Mouse (Mus musculus): ENCODE data around the gene Qk. TPM values are rescaled to one million over a fixed set of nuclear protein-coding genes. Genes with fewer than 3 reads are reported as not detected.

Qk gene
- polyA plus RNA-seq, 1 experiment from 2014 or later: 59.4 TPM

DNA sequence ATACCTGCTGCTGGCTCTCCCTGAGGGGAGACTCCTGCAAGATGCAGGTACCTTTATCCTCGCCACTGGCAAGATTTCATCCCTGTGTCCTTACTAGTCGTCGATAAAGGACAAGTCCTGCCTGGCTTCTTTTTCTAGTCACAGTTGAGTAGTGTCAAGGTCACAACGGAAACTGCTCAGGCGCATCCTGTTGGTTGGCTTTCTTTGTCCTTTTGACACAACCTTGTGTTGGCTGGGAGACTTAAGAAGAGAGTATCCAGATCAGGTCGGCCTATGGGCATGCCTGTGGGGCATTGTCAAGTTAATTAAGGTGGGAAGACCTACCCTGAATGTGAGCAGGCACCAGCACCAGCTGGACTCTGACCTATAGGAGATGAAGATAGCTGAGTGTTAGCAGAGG lies 36.6 kb upstream of the Qk start:
- DNase-seq (ENCODE audit: low spot score) (no peak), ATAC-seq (ENCODE audit: low FRiP score) (no peak)
- Histone ChIP-seq H3K36me3 (replicated peaks; ENCODE audit: control insufficient read depth, insufficient read depth) (no peaks in the 10 kb centered on the region), H3K9me3 (ENCODE audit: control insufficient read depth, low read length) (no peaks in the 10 kb centered on the region), H3K4me3 (replicated peaks; ENCODE audit: low read length) (no peak overlapping the region), H3K4me2 (replicated peaks) (no peak overlapping the region), H3K4me1 (replicated peaks; ENCODE audit: control insufficient read depth, insufficient read depth, low read length) (peaks cover 4% of the 10 kb centered on the region; the same call in 1 of the 2 replicates), H3K27me3 (ENCODE audit: control insufficient read depth, insufficient read depth, low read length) (no peaks in the 10 kb centered on the region), H3K9ac (no peak overlapping the region), H3K27ac (no peak overlapping the region)
- WGBS: 58% methylated on average over 6 of the region's 6 CpGs

DNA sequence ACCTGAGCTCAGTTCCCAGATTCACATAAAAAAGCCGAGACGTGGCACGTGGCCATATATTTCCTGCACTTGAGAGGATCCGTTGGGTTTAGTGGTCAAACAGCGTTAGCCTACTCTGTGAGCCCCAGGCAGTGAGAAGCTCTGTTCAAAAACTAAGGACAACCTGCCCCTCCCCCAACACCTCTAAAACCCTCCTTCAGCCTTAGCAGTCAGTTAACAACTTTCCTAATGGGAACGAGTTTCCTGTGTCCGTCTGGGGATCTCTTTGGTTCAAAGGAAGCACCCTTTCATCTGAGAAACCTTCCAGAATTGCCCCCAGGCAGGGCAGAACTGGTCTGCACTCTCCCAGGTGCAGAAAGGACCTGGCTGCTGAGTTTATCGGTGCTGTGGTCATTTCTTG lies 36.1 kb upstream of the Qk start:
- Histone ChIP-seq H3K4me2 (replicated peaks) (no peak overlapping the region), H3K4me1 (replicated peaks; ENCODE audit: control insufficient read depth, insufficient read depth, low read length) (peaks cover 4% of the 10 kb centered on the region; the same call in 1 of the 2 replicates), H3K27me3 (ENCODE audit: control insufficient read depth, insufficient read depth, low read length) (no peaks in the 10 kb centered on the region), H3K27ac (no peak overlapping the region), H3K4me3 (replicated peaks; ENCODE audit: low read length) (no peak overlapping the region), H3K9me3 (ENCODE audit: control insufficient read depth, low read length) (no peaks in the 10 kb centered on the region), H3K36me3 (replicated peaks; ENCODE audit: control insufficient read depth, insufficient read depth) (no peaks in the 10 kb centered on the region), H3K9ac (no peak overlapping the region)
- 57% methylated on average over 8 of the region's 8 CpGs for WGBS
- no peak for DNase-seq (ENCODE audit: low spot score)
- no peak for ATAC-seq (ENCODE audit: low FRiP score)

DNA sequence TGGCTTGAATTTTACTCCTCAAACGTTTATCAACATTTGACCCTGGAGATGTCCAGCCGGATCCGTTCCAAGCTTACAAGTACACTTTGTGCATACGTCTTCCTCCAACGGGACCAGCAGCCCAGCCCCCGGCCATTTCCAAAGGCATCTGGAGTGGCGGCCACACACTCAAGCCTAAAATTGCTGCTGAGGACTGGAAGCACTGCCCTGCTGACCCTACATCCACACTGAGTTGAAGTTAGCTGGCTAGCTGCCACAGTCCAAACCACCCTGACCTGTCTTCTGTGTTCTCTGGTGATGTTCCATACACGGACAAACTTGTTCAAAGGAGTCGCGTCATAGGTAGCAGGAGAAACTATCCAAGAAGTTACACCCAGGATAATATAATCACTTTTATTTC lies 18.6 kb upstream of the Qk start:
- Histone ChIP-seq H3K36me3 (replicated peaks; ENCODE audit: control insufficient read depth, insufficient read depth) (no peaks in the 10 kb centered on the region), H3K27me3 (ENCODE audit: control insufficient read depth, insufficient read depth, low read length) (no peaks in the 10 kb centered on the region), H3K9me3 (ENCODE audit: control insufficient read depth, low read length) (no peaks in the 10 kb centered on the region), H3K4me1 (replicated peaks; ENCODE audit: control insufficient read depth, insufficient read depth, low read length) (peaks cover 13% of the 10 kb centered on the region), H3K4me2 (replicated peaks) (no peak overlapping the region), H3K9ac (no peak overlapping the region), H3K27ac (no peak overlapping the region), H3K4me3 (replicated peaks; ENCODE audit: low read length) (no peak overlapping the region)
- 67% methylated on average over 10 of the region's 10 CpGs for WGBS
- ATAC-seq (ENCODE audit: low FRiP score) (no peak), DNase-seq (ENCODE audit: low spot score) (no peak)

DNA sequence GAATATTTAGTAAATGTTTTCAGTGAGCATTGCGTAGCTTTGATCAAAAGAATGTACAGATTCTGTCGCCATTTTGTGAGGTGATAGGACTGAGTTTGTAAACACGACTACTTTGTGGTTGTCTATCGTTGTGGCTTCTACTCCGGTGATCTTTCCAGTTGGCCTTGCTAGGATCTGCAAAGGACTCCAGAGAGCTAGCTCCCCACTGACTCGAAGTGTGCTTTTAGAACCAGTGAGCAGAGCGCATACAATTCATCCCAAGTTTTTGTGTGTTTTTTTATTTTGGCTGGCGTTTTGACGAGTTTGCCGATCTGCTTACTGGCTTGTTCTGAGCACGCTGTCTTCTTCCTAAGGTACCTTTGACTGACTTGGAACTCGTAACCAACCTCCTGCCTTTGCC lies 16.9 kb upstream of the Qk start:
- H3K4me1 ChIP-seq (replicated peaks; ENCODE audit: control insufficient read depth, insufficient read depth, low read length): peaks cover 13% of the 10 kb centered on the region
- DNase-seq (ENCODE audit: low spot score) (no peak), ATAC-seq (ENCODE audit: low FRiP score) (no peak)
- 66% methylated on average over 12 of the region's 12 CpGs for WGBS
- H3K27ac ChIP-seq: peak overlapping the region; percentile 89
- H3K4me3 ChIP-seq (replicated peaks; ENCODE audit: low read length): no peak overlapping the region
- no peaks in the 10 kb centered on the region for H3K27me3 ChIP-seq (ENCODE audit: control insufficient read depth, insufficient read depth, low read length)
- peak overlapping the region; percentile 70; the same call in 1 of the 2 replicates for H3K4me2 ChIP-seq (replicated peaks)
- no peaks in the 10 kb centered on the region for H3K9me3 ChIP-seq (ENCODE audit: control insufficient read depth, low read length)
- H3K9ac ChIP-seq: no peak overlapping the region
- no peaks in the 10 kb centered on the region for H3K36me3 ChIP-seq (replicated peaks; ENCODE audit: control insufficient read depth, insufficient read depth)

DNA sequence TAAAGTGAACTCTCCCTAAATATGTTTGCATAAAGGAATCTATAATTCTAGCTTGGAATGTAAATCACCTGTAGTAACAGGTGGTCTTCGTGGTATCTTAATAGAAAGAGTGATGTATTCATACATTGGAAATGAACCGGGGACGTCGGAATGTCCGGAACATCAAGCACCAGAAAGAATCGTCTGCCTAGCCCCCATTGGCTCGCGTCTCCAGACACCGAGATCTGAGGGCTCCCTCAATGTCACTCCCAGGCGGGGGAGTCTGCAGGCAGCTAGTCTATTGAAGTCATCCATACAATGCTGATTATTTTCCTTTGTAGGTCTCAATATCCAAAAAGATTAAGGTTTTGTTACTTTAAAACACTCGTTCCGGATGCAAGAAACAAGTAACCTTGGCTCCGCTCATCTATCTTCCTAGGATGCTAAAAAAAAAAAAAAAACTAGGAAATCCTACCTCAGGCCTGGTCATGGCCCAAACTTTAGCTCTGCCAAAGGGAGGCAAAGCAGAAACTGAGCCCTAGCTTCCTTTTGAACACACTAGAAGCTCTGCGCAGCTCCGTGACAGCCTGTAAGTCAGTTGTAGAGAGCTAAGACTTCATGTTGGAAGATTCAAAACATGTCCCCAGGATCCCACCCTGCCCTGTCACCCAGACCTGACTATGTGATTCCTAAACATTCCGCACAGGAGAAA lies 16.3 kb upstream of the Qk start:
- 6% methylated on average over 16 of the region's 16 CpGs for whole genome bisulfite sequencing

DNA sequence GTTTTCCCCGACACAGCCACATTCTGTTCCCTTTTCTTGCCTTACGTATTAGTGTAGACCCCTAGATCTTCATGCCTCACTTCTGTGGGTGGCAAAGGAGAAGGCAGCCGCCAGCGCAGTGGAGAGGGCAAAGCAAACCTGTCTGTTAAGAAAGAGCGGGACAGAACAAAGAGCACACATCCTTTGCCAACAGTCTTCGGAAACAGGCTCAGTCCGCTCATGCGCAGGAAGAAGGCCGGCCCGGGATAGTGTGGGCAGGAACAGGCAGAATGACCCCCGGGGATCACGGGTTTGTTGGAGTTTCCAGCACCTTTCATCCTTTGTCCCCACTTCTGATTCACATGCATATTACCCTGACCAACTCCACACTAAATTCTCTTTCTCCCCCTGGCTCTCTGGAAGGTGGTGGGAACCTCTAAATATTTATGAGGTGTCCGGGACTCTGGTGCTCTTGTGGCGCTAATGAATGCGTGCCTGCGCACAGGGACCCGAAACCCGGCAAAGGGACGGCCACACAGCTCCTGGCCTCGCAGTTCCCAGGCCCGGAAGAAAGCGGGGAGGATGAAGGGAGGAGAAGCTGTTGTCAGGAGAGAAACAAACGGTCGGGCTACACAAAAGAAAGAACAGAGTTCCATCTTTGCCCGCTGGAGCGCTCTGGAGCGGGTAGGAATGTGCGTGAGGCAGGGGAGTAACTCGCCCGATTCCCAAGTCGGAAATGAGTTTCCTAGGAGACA lies 15.5 kb upstream of the Qk start:
- H3K9ac ChIP-seq: peak overlapping the region; percentile 68
- H3K27ac ChIP-seq: peak overlapping the region; percentile 89
- ATAC-seq (ENCODE audit: low FRiP score): peak; percentile 91
- WGBS: under 1% methylated on average over 31 of the region's 31 CpGs
- no peaks in the 10 kb centered on the region for H3K9me3 ChIP-seq (ENCODE audit: control insufficient read depth, low read length)
- no peaks in the 10 kb centered on the region for H3K36me3 ChIP-seq (replicated peaks; ENCODE audit: control insufficient read depth, insufficient read depth)
- peak overlapping the region; percentile 70 for H3K4me2 ChIP-seq (replicated peaks)
- H3K4me1 ChIP-seq (replicated peaks; ENCODE audit: control insufficient read depth, insufficient read depth, low read length): peaks cover 13% of the 10 kb centered on the region
- peak; percentile 78 for DNase-seq (ENCODE audit: low spot score)
- H3K4me3 ChIP-seq (replicated peaks; ENCODE audit: low read length): peak overlapping the region; percentile 33
- no peaks in the 10 kb centered on the region for H3K27me3 ChIP-seq (ENCODE audit: control insufficient read depth, insufficient read depth, low read length)

More for the DNA sequence above, 16.3 kb upstream of the Qk start:
- H3K4me3 ChIP-seq (replicated peaks; ENCODE audit: low read length): peak overlapping the region; percentile 33
- peak overlapping the region; percentile 89 for H3K27ac ChIP-seq
- DNase-seq (ENCODE audit: low spot score) (no peak), ATAC-seq (ENCODE audit: low FRiP score) (peak; percentile 54)
- H3K4me2 ChIP-seq (replicated peaks): peak overlapping the region; percentile 70
- H3K9ac ChIP-seq: peak overlapping the region; percentile 68
- H3K36me3 ChIP-seq (replicated peaks; ENCODE audit: control insufficient read depth, insufficient read depth): no peaks in the 10 kb centered on the region
- no peaks in the 10 kb centered on the region for H3K27me3 ChIP-seq (ENCODE audit: control insufficient read depth, insufficient read depth, low read length)
- H3K4me1 ChIP-seq (replicated peaks; ENCODE audit: control insufficient read depth, insufficient read depth, low read length): peaks cover 13% of the 10 kb centered on the region
- no peaks in the 10 kb centered on the region for H3K9me3 ChIP-seq (ENCODE audit: control insufficient read depth, low read length)

DNA sequence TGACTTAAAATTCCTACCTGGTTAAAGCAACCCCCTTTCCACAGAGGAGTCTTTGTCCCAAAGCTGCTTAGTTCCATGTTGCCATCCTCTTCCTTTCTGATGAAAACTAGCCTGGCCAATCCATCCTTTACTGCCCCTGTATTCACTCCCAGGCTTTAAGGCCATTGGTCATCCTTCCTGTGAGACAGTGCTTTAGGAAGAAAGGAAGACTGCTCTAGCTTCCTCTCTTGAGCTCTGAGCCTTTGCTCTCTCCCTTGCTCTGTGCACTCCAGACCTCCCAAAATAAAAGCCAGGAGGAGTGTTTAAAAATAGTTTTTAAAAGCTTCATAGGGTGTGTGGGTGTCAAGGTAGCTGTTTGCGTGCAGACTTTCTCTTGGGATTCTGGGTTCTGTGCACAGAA lies 14.8 kb upstream of the Qk start:
- Histone ChIP-seq H3K4me3 (replicated peaks; ENCODE audit: low read length) (peak overlapping the region; percentile 33), H3K4me1 (replicated peaks; ENCODE audit: control insufficient read depth, insufficient read depth, low read length) (peaks cover 13% of the 10 kb centered on the region), H3K36me3 (replicated peaks; ENCODE audit: control insufficient read depth, insufficient read depth) (no peaks in the 10 kb centered on the region), H3K9me3 (ENCODE audit: control insufficient read depth, low read length) (no peaks in the 10 kb centered on the region), H3K4me2 (replicated peaks) (peak overlapping the region; percentile 70), H3K9ac (peak overlapping the region; percentile 68), H3K27ac (peak overlapping the region; percentile 89), H3K27me3 (ENCODE audit: control insufficient read depth, insufficient read depth, low read length) (no peaks in the 10 kb centered on the region)
- ATAC-seq (ENCODE audit: low FRiP score) (no peak), DNase-seq (ENCODE audit: low spot score) (no peak)
- 12% methylated on average over 1 of the region's 1 CpGs for WGBS

DNA sequence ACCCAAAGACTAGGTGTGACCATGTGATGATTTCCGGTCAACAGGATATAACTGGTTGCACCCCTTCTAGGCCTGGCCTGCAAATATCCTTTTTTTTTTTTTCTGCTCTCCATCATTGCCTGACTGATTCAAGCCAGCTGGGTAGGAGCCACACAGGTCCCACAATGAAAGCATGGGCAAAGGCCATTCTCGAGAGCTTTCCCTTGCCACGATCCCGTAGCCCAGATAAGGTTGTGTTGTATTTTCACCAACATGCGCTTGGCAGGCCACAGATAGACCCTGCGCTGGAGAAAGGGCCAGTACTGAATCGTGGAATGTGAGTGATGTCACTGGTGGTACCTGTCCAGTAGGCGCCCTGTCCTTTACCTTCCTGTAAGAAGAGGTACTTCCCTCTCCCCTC lies 13.7 kb upstream of the Qk start:
- H3K9me3 ChIP-seq (ENCODE audit: control insufficient read depth, low read length): no peaks in the 10 kb centered on the region
- DNase-seq (ENCODE audit: low spot score) (no peak), ATAC-seq (ENCODE audit: low FRiP score) (no peak)
- H3K4me2 ChIP-seq (replicated peaks): no peak overlapping the region
- H3K9ac ChIP-seq: no peak overlapping the region
- 0 out of 2 replicates have a peak overlapping the region, but pooled peaks have one; percentile 33 for H3K27ac ChIP-seq
- peaks cover 13% of the 10 kb centered on the region for H3K4me1 ChIP-seq (replicated peaks; ENCODE audit: control insufficient read depth, insufficient read depth, low read length)
- WGBS: 91% methylated on average over 8 of the region's 8 CpGs
- no peak overlapping the region for H3K4me3 ChIP-seq (replicated peaks; ENCODE audit: low read length)
- no peaks in the 10 kb centered on the region for H3K27me3 ChIP-seq (ENCODE audit: control insufficient read depth, insufficient read depth, low read length)
- H3K36me3 ChIP-seq (replicated peaks; ENCODE audit: control insufficient read depth, insufficient read depth): no peaks in the 10 kb centered on the region

DNA sequence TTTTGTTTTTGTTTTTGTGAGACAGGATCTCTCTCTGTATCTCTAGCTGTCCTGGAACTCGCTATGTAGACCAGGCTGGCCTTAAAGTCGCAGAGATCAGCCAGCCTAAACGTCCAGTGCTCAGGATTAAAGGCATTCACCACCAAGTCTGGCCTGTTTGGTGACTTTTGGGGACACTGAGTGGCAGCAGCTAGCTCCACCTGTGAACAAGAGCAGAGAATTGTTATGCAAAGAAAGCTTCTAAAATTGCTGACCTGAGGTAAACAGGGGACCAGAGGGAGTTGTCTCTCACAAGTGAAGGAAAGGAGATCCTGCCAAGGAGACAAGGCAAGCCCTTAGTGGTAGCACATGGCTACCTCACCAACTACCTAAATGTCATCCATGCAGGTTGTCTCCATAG lies 12.5 kb upstream of the Qk start:
- whole genome bisulfite sequencing: 72% methylated on average over 3 of the region's 3 CpGs
- Histone ChIP-seq H3K27ac (no peak overlapping the region), H3K4me3 (replicated peaks; ENCODE audit: low read length) (no peak overlapping the region), H3K36me3 (replicated peaks; ENCODE audit: control insufficient read depth, insufficient read depth) (no peaks in the 10 kb centered on the region), H3K4me1 (replicated peaks; ENCODE audit: control insufficient read depth, insufficient read depth, low read length) (peaks cover 13% of the 10 kb centered on the region), H3K9me3 (ENCODE audit: control insufficient read depth, low read length) (no peaks in the 10 kb centered on the region), H3K4me2 (replicated peaks) (no peak overlapping the region), H3K9ac (no peak overlapping the region), H3K27me3 (ENCODE audit: control insufficient read depth, insufficient read depth, low read length) (no peaks in the 10 kb centered on the region)
- no peak for DNase-seq (ENCODE audit: low spot score)
- no peak for ATAC-seq (ENCODE audit: low FRiP score)

Data from hindbrain, embryonic 14.5 days (tissue).